Mouse (Mus musculus): ENCODE data around the gene Tcl1. TPM values are rescaled to one million over a fixed set of nuclear protein-coding genes. Genes with fewer than 3 reads are reported as not detected.
"Not testable (repeated sequence)": the region's sequence is repeated elsewhere in the genome, so short reads cannot be mapped to it uniquely, and the experiment has no call there.

Tcl1 gene
- not detected for total RNA-seq (2021)
- long read RNA-seq, experiment 1: 0 reads
- long read RNA-seq, experiment 2: 0 reads

DNA sequence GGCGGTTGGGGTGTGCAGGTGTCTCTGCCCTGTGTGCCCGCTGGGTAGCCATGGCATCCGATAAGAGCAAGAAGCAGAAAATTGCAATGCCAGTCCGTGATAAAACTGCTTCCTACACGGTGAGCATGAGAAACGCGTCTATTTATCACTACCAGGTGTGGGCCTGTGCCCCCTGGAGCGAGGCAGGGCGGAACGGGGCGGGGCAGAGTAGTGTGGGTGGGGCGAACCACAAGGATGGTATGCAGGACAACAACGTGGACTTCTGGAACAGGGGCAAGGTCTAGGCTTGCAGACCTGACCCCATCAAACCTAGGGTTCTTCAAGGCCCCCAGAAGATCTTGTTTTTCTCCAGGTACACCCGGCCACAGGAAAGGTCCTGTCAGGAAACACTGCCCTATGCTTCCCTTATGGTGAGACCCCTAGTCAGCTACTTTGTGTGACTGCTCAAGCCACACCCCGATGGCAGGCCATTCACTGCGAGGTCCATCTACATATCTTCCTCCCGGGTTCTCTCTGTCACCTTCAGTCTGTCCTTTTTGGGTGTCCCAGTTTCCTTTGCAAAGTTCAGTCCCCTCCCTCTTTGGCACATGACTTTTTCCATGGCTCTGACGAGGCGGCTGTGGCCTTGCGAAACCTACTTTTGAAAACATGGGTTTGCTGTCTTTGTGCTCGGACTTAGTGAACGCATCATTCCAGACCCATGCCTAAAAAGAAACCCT lies at the start of gene Tcl1:
Gene Tcl1 (minus strand): TSS at position 193 of the 719 bp plus-strand sequence.
- no peak for DNase-seq (ENCODE audit: low spot score in 2 of 2)

GRCm38 (mm10) chr12:105271016-105271965 lies 48.7 kb upstream of the Tcl1 start:
- DNase-seq (ENCODE audit: low spot score in 2 of 2): no peak

- DNase-seq (ENCODE audit: low spot score in 2 of 2): no peak
Measured at GRCm38 (mm10) chr12:105267076-105267475, 44.5 kb upstream of the Tcl1 start.

GRCm38 (mm10) chr12:105266096-105266495 lies 43.5 kb upstream of the Tcl1 start:
- no peak for DNase-seq (ENCODE audit: low spot score in 2 of 2)

GRCm38 (mm10) chr12:105259221-105259620 lies 36.6 kb upstream of the Tcl1 start:
- DNase-seq (ENCODE audit: low spot score in 2 of 2): no peak

- no peak for DNase-seq (ENCODE audit: low spot score in 2 of 2)
Measured at GRCm38 (mm10) chr12:105258787-105259186, 36.2 kb upstream of the Tcl1 start.

- no peak for DNase-seq (ENCODE audit: low spot score in 2 of 2)
Measured at GRCm38 (mm10) chr12:105253796-105254195, 31.2 kb upstream of the Tcl1 start.

DNA sequence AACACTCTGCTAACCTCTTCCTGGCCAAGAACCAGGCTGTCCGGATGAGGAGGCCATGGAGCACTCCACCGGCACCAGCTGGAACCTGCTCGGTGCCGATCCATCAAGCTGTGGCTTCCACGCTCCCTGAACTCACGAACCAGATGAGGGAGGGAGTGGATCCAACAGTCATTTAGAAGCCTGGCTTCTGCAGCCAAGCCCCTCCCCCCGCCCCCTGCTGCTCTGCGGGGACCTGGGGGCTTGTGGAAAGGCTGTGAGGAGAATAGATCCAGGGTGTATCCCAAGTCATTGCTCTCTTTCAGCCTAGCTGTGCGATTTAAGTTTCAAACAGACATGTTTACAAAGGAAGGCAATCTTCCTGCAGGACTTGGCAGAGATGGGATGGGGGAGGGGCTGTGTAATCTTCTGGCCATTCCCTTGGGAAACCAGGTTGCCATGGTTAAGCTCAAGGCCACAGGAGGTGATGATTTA lies 26.2 kb upstream of the Tcl1 start:
- peak; percentile 28 to 29 for DNase-seq (ENCODE audit: low spot score in 2 of 2)

DNA sequence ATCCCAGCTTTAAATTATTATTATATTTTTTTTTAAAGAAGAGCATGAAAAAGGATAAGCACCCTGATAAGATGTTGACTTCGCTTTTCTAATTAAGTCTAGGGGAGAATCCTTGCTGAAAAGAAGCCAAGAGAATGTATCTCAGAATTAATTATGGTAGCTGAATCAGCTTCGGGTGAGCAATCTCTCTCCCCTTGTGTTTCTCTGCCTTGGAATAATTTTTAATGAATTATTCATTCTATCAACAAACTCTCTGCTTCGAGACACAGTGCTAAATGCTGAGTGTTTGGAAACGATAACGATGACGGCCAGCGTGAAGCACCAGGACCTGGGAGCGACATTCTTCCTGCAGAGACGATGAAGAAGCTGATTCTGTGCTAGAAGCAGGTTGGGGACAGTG lies 16.5 kb upstream of the Tcl1 start:
- DNase-seq (ENCODE audit: low spot score in 2 of 2): no peak

GRCm38 (mm10) chr12:105235091-105235490 lies 12.5 kb upstream of the Tcl1 start:
- DNase-seq (ENCODE audit: low spot score in 2 of 2): no peak

DNA sequence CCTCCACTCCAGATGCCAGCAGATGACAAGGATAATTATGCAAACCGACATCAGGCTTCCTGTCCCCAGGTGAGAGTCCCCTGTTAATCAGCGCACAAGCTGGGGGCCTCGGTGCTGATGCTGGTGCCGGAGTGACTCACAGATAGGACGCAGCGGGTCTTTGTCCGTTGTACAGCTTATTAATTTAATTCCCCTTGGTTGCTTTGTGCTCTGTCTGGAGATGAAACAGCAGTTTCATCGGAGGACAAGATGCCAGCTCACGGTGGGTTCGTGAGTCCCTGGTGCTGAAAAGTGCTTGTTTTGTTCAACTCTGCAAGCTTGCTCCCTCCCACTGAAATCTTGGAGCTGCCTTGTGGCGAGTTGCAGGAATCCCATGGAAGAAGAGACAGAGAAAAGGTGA lies 11.8 kb upstream of the Tcl1 start:
- no peak for DNase-seq (ENCODE audit: low spot score in 2 of 2)

- DNase-seq (ENCODE audit: low spot score in 2 of 2): no peak
Measured at GRCm38 (mm10) chr12:105224621-105225320, 2.2 kb upstream of the Tcl1 start.

GRCm38 (mm10) chr12:105217101-105217760 lies 5.4 kb downstream of the Tcl1 start:
- no peak for DNase-seq (ENCODE audit: low spot score in 2 of 2)

GRCm38 (mm10) chr12:105209231-105209630 lies 13.4 kb downstream of the Tcl1 start:
- no peak for DNase-seq (ENCODE audit: low spot score in 2 of 2)

DNA sequence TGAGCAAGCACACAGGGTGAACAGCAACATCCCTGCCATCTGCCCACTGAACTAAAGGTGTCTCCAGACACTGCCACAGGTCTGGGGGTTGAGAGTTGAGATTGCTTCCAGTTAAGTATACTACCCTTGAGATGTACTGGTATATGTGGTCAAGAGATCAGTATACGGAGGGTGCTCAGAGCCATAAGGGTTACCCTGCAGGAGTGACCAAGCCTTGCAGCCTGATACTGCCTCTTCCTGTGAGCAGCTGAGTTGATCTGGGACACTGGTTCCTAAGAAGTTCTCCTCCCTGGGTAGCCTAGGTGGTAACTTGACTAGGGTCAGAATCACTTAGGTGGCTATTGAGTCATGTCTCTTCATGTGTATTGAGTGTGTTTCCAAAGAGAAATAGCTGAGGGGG lies 14.2 kb downstream of the Tcl1 start:
- DNase-seq (ENCODE audit: low spot score in 2 of 2): no peak

DNA sequence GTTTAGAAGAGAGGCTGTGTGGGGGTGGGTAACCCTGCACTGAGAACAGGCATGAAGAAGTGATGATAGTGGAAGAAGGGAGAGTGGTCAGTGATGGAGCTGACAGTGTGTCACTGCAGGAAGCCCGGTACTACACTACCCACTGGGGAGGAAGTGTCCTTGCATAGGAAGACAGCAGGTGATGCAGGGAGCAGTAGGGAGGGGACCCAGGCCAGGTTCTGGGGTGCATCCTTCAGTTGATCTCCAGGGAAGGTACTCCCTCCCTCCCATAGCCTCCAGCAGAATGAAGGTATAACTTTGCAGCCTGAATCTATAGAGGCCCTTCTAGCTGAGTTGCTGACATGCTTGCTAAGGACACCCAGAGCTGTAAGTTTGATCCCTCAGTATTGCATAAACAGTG lies 15.5 kb downstream of the Tcl1 start:
- no peak for DNase-seq (ENCODE audit: low spot score in 2 of 2)

- not testable (repeated sequence) for DNase-seq (ENCODE audit: low spot score in 2 of 2)
Measured at GRCm38 (mm10) chr12:105201657-105202056, 20.9 kb downstream of the Tcl1 start, which contains the start of gene Tcl1b4. TSS of gene Tcl1b4 (plus strand) at chr12:105201957.

DNA sequence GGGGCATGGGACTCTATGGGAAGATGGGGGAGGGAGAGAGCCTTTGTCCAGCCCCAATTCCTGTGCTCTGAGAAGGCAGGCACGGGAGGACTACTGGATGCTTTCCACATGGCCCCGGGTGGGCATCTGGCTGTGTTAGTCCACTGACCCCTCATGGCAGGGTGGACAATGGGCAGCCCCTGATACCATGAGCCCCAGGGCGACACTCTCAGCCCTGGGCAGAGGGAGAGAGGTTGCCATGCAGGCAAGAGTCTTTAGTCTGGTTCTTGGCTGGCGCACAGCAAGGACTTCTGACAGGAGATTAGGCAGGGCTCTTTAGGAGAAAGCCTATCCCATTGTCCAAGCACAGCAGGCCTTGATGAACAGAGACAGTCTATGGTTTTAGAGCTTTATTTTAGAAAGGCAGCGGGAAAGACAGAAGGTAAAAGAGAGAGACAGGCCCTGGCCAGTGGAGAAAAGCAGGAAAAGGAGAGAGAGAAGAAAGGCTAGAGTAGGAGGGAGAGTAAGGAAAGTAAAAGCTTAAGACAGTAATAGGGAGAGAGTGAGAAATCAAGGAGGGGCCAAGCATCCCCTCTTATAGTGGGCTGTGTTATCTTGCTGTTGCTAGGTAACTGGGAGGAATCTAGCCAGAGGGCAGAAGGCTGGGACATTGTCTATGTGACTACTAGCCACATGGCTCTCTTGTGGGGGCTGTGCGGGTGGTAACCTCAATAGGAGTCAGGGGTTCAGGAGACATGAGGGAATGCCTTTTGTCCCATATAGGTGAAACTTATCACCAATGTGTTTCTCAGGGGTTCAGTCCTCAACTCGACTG lies 22.7 kb downstream of the Tcl1 start:
- not testable (repeated sequence) for DNase-seq (ENCODE audit: low spot score in 2 of 2)

DNA sequence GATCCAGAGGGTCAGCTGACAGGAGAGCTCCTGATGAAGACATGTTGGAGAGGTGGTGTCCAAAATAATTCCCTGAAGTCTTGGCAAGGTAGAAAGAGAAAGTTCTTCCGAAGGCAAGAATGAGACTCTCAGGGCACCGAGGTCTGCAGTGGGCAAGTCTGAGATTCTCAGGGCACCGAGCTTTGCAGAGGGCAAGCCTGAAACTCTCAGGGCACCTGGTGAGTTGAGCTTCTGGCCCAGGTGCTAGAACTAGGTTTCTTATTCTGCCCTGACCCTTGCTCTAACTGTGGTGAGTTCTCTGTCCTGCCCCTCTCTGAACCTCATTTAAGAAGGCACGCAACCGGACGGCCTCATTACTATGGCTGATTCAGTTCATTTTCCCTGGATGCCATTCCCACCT lies 31.9 kb downstream of the Tcl1 start, which contains the start of gene Tcl1b3:
Gene Tcl1b3 (plus strand): TSS at position 301 of the 400 bp plus-strand sequence.
- DNase-seq (ENCODE audit: low spot score in 2 of 2): not testable (repeated sequence)

- not testable (repeated sequence) for DNase-seq (ENCODE audit: low spot score in 2 of 2)
Measured at GRCm38 (mm10) chr12:105188980-105189379, 33.6 kb downstream of the Tcl1 start.
